9 mouse cellular contexts compared by ENCODE assay signal in genomic region chr8:94292072-94292471, GRCm38 (mm10). TPM values are rescaled to one million over a fixed set of nuclear protein-coding genes. Genes with fewer than 3 reads are reported as not detected.
DNase-seq lines count a peak whose midpoint lies in the region; TF ChIP-seq lines count a peak whose summit lies in the region.
"Had no signal": no experiment of that assay in that cellular context is flagged by ENCODE, and none has a peak within 500 bp of the region (broad histone marks: within the 10 kb centered on the region; RNA-seq: fewer than 3 reads in every experiment).

No protein-coding gene starts in this region.

- H3K27ac ChIP-seq in kidney, adult 2 months (ENCODE audit: insufficient read depth, low read depth, low read length) = peak overlapping the region; percentile 97

- TF ChIP-seq POLR2A in kidney, adult 2 months (IDR thresholded peaks at IDR 0.05; ENCODE audit: low read depth, low read length) = no peak

- H3K36me3 ChIP-seq in kidney, adult 2 months (ENCODE audit: control insufficient read depth, insufficient read depth, low read length) = no peaks in the 10 kb centered on the region

- peaks cover 16% of the 10 kb centered on the region for H3K4me1 ChIP-seq in kidney, adult 2 months (ENCODE audit: control insufficient read depth, insufficient read depth, low read length)

- TF ChIP-seq CTCF in kidney, adult 2 months (conservative IDR thresholded peaks at IDR 0.05; ENCODE audit: insufficient read depth, insufficient read length, low read depth, low read length) = no peak

- DNase-seq in gastrocnemius, postnatal 10 days = peak; percentile 46
- no peak for DNase-seq in gastrocnemius, adult 8-10 months (ENCODE audit: low spot score in 2 of 2)
- DNase-seq in right cerebral cortex, postnatal 4 days = peak; percentile 25
- DNase-seq in right cerebral cortex, postnatal 25 days = no peak
- peak; percentile 88 for DNase-seq in kidney, adult 2 months
- DNase-seq in spleen, postnatal 4 days (ENCODE audit: low spot score in 2 of 2) = no peak
- no peak for DNase-seq in cerebellum, postnatal 36 days
- DNase-seq in cerebellum, postnatal 4 days (ENCODE audit: low spot score in 2 of 2) = no peak
- DNase-seq: right cerebral cortex, postnatal 14 days had no signal

- H3K27me3 ChIP-seq in kidney, adult 2 months (replicated peaks; ENCODE audit: control insufficient read depth, insufficient read depth, low read length) = no peaks in the 10 kb centered on the region

- no peak overlapping the region for H3K4me3 ChIP-seq in kidney, adult 2 months (ENCODE audit: insufficient read depth, low read depth, low read length)

- WGBS in kidney, adult 2 months = 17% methylated on average over 6 of the region's 6 CpGs

RNA-seq across cellular contexts. Expression of gene Slc12a3, which starts 36.9 kb away (rescaled TPM):
- not detected for total RNA-seq in gastrocnemius, postnatal 10 days (2021)
- total RNA-seq in gastrocnemius, adult 8-10 months (2022) = not detected
- polyA plus RNA-seq in kidney, adult 2 months (2012; rRNA removed) = 600 and 1,070 TPM in 2 replicates

Comparison
In these comparisons a context has a peak if more than half of its experiments do, and no peak if none do; other contexts are left out.
1. DNase-seq: peak in gastrocnemius, postnatal 10 days (single experiment), right cerebral cortex, postnatal 4 days (single experiment) and kidney, adult 2 months (single experiment); none in gastrocnemius, adult 8-10 months (0 of 2), right cerebral cortex, postnatal 25 days (single experiment), spleen, postnatal 4 days (0 of 2), cerebellum, postnatal 36 days (0 of 2) and cerebellum, postnatal 4 days (0 of 2).